Mouse (Mus musculus) olfactory bulb, adult 2 months (tissue): ENCODE results near the gene Stk32c.

Source experiments
- CTCF ChIP-seq: fragments of 200-500 bp; IDR thresholded peaks from 2 replicates; pipeline ENCODE4 v1.5.1; 2012; ENCODE audit warnings: low read depth, mild to moderate bottlenecking, low read length, moderate library complexity; ENCODE audit not compliant: insufficient read depth
- POLR2A ChIP-seq: fragments of 200-500 bp; IDR thresholded peaks from 2 replicates; pipeline ENCODE4 v1.6.1; 2012; ENCODE audit warnings: mild to moderate bottlenecking, low read depth, low read length, moderate library complexity; ENCODE audit not compliant: insufficient read depth

DNA sequence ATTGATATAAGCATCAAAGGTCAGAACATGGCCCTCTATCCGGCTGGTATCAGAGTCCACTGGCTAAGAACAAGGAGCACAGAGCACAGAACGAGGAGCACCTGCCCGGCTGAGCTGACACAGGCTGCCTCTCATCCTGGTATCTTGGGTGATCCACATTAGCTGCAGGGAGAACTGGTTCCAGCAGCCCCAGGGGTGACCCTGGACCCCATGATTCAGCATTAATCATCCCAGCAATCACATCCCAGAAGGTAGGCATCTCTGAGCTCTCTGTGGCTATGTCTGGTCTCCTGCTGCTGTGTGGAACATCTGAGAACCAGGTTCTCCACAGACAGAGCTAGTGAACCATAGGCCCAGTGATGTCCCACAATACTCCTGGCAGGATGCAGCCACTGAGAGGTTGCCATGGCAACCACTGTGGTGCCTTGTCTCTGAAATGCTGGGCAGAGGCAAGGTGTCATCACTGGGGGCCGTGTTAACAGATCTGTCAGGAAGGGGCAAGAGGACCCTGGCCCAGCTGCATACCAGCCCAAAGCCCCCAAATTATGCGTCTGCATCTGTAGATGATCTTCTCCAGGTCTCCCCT is 76.1 kb downstream of the Stk32c start:
- TF ChIP-seq POLR2A: no peak
- TF ChIP-seq CTCF: no peak
